Mouse (Mus musculus) induced T-regulatory cell, adult 2 months (primary cell): ENCODE results near the gene Camk2g.
A peak's percentile ranks its signal among the peaks of the same experiment; 100 is the strongest.

ENCODE experiments used
- DNase-seq: peaks from one replicate; pipeline ENCODE4 v3.0.0-alpha.2; 2012; ENCODE audit warnings: low read depth

Gene Camk2g

GRCm38 (mm10) chr14:20806116-20806840 lies 12.4 kb upstream of the Camk2g start:
- DNase-seq, result no peak

- no peak for DNase-seq
These were observed 11.2 kb upstream of the Camk2g start for GRCm38 (mm10) chr14:20804964-20805672.

GRCm38 (mm10) chr14:20804481-20804880 lies 10.6 kb upstream of the Camk2g start:
- DNase-seq, result no peak

GRCm38 (mm10) chr14:20803606-20803938 lies 9.7 kb upstream of the Camk2g start:
- DNase-seq, result peak; percentile 90

GRCm38 (mm10) chr14:20802926-20803605 lies 9.2 kb upstream of the Camk2g start:
- DNase-seq, result no peak

- DNase-seq, result peak; percentile 96
These were observed 4.9 kb upstream of the Camk2g start for GRCm38 (mm10) chr14:20798761-20799160.

GRCm38 (mm10) chr14:20798300-20798699 lies 4.4 kb upstream of the Camk2g start:
- DNase-seq, result no peak

GRCm38 (mm10) chr14:20796643-20797042 lies 2.8 kb upstream of the Camk2g start:
- peak; percentile 48 for DNase-seq

- DNase-seq, result peak; percentile 73
These were observed 2.3 kb upstream of the Camk2g start for GRCm38 (mm10) chr14:20796170-20796569.

- DNase-seq, result peak; percentile 67
These were observed 1.7 kb upstream of the Camk2g start for GRCm38 (mm10) chr14:20795423-20796152.

GRCm38 (mm10) chr14:20794589-20794988 lies 701 bp upstream of the Camk2g start:
- no peak for DNase-seq

GRCm38 (mm10) chr14:20792922-20793757 lies 748 bp downstream of the Camk2g start:
- peak; percentile 67 for DNase-seq

- peak; percentile 25 for DNase-seq
These were observed 1.5 kb downstream of the Camk2g start for GRCm38 (mm10) chr14:20792243-20792921.

GRCm38 (mm10) chr14:20791511-20792242 lies 2.2 kb downstream of the Camk2g start:
- DNase-seq, result no peak

GRCm38 (mm10) chr14:20790996-20791395 lies 2.9 kb downstream of the Camk2g start:
- DNase-seq, result no peak

- DNase-seq, result no peak
These were observed 3.4 kb downstream of the Camk2g start for GRCm38 (mm10) chr14:20790445-20790844.

- no peak for DNase-seq
These were observed 4.3 kb downstream of the Camk2g start for GRCm38 (mm10) chr14:20789593-20789992.

- no peak for DNase-seq
These were observed 5.7 kb downstream of the Camk2g start for GRCm38 (mm10) chr14:20788151-20788550.

- DNase-seq, result no peak
These were observed 7.3 kb downstream of the Camk2g start for GRCm38 (mm10) chr14:20786611-20787015.

GRCm38 (mm10) chr14:20786020-20786419 lies 7.9 kb downstream of the Camk2g start:
- peak; percentile 42 for DNase-seq
